Mouse (Mus musculus) MEL (cell line): ENCODE data around the gene Opa3. TPM values are rescaled to one million over a fixed set of nuclear protein-coding genes. Genes with fewer than 3 reads are reported as not detected.

ENCODE experiments used
- DNase-seq: peaks from one replicate; pipeline ENCODE4 v3.0.0; 2011; ENCODE audit warnings: low read depth, low spot score
- H3K27ac ChIP-seq: 2 replicates; pipeline ENCODE4 v1.5.1; 2012; ENCODE audit warnings: low read depth, mild to moderate bottlenecking, control low read depth, low read length, moderate library complexity; ENCODE audit not compliant: control insufficient read depth
- H3K27me3 ChIP-seq, 2 experiments: fragments of 150-350 bp in 1 of 2; sonication (generic) in 1 of 2; 2 replicates each; pipeline ENCODE4 v1.6.1; 2012; ENCODE audit warnings: low read length in 2 of 2, mild to moderate bottlenecking in 2 of 2, improper control_type of control experiment in 1 of 2, moderate library complexity in 1 of 2; ENCODE audit not compliant: insufficient read depth in 2 of 2, control insufficient read depth in 1 of 2
- H3K36me3 ChIP-seq, 2 experiments: 2 replicates each; pipeline ENCODE4 v1.6.1; 2012 to 2014; ENCODE audit warnings: low read length in 2 of 2, improper control_type of control experiment in 1 of 2, inconsistent platforms in 1 of 2, mild to moderate bottlenecking in 1 of 2; ENCODE audit not compliant: insufficient read depth in 2 of 2, control insufficient read depth in 1 of 2
- H3K4me1 ChIP-seq, 2 experiments: fragments of 150-350 bp in 1 of 2; sonication (generic) in 1 of 2; 2 replicates each; pipeline ENCODE4 v1.6.1; 2012; ENCODE audit warnings: low read length in 2 of 2, improper control_type of control experiment in 1 of 2, mild to moderate bottlenecking in 1 of 2; ENCODE audit not compliant: insufficient read depth in 2 of 2, control insufficient read depth in 1 of 2
- H3K4me3 ChIP-seq, 2 experiments: fragments of 150-350 bp in 1 of 2; sonication (generic) in 1 of 2; 2 replicates each; pipeline ENCODE4 v1.5.1; 2012; ENCODE audit warnings: low read depth in 2 of 2, low read length in 2 of 2, mild to moderate bottlenecking in 2 of 2, moderate library complexity in 2 of 2, control low read depth in 1 of 2, improper control_type of control experiment in 1 of 2; ENCODE audit not compliant: control insufficient read depth in 1 of 2, insufficient read depth in 1 of 2
- H3K79me2 ChIP-seq: 2 replicates; pipeline ENCODE4 v1.6.1; 2012; ENCODE audit warnings: mild to moderate bottlenecking, low read length, moderate library complexity; ENCODE audit not compliant: control insufficient read depth, poor library complexity, insufficient read depth
- H3K9ac ChIP-seq: 2 replicates; pipeline ENCODE4 v1.6.1; 2012; ENCODE audit warnings: low read depth, mild to moderate bottlenecking, control low read depth, low read length, moderate library complexity; ENCODE audit not compliant: control insufficient read depth, poor library complexity, severe bottlenecking
- H3K9me3 ChIP-seq: fragments of 150-350 bp; sonication (generic); replicated peaks from 2 replicates; pipeline ENCODE4 v1.6.1; 2012; ENCODE audit warnings: mild to moderate bottlenecking, low read length, improper control_type of control experiment, moderate library complexity; ENCODE audit not compliant: insufficient read depth
- BHLHE40 ChIP-seq: IDR thresholded peaks from 2 replicates; pipeline ENCODE4 v1.6.1; 2012; ENCODE audit warnings: low read depth, mild to moderate bottlenecking, inconsistent platforms, low read length, improper control_type of control experiment, borderline replicate concordance
- CTCF ChIP-seq, 3 experiments: IDR thresholded peaks in 2 of 3; conservative IDR thresholded peaks in 1 of 3; 2 replicates each; pipeline ENCODE4 v1.5.1; 2011 to 2012; ENCODE audit warnings: low read length in 3 of 3, low read depth in 2 of 3, mild to moderate bottlenecking in 2 of 3, improper control_type of control experiment in 1 of 3, inconsistent platforms in 1 of 3, mixed read lengths in 1 of 3, moderate library complexity in 1 of 3; ENCODE audit not compliant: control insufficient read depth in 1 of 3, insufficient read depth in 1 of 3, poor library complexity in 1 of 3, severe bottlenecking in 1 of 3
- ETS1 ChIP-seq: IDR thresholded peaks from 2 replicates; pipeline ENCODE4 v1.6.1; 2012; ENCODE audit warnings: low read depth, mild to moderate bottlenecking, inconsistent platforms, low read length, improper control_type of control experiment, moderate library complexity
- GATA1 ChIP-seq: IDR thresholded peaks from 2 replicates; pipeline ENCODE4 v1.6.1; 2011; ENCODE audit warnings: low read depth, low read length, improper control_type of control experiment
- HCFC1 ChIP-seq: IDR thresholded peaks from 2 replicates; pipeline ENCODE4 v1.6.1; 2012; ENCODE audit warnings: low read depth, mild to moderate bottlenecking, inconsistent platforms, low read length, improper control_type of control experiment, moderate library complexity
- MAFK ChIP-seq: IDR thresholded peaks from 2 replicates; pipeline ENCODE4 v1.6.1; 2011; ENCODE audit warnings: low read depth, mild to moderate bottlenecking, low read length, improper control_type of control experiment, borderline replicate concordance
- NELFE ChIP-seq: IDR thresholded peaks from 2 replicates; pipeline ENCODE4 v1.6.1; 2011; ENCODE audit warnings: low read depth, low read length, improper control_type of control experiment
- POLR2A ChIP-seq, 2 experiments: IDR thresholded peaks; 2 replicates each; pipeline ENCODE4 v1.6.1; 2011 to 2012; ENCODE audit warnings: low read length in 2 of 2, mild to moderate bottlenecking in 2 of 2, control low read depth in 1 of 2, improper control_type of control experiment in 1 of 2, low read depth in 1 of 2, moderate library complexity in 1 of 2; ENCODE audit not compliant: control insufficient read depth in 1 of 2, insufficient read depth in 1 of 2, poor library complexity in 1 of 2
- POLR2AphosphoS2 ChIP-seq: IDR thresholded peaks from 2 replicates; pipeline ENCODE4 v1.6.1; 2011; ENCODE audit warnings: low read length, improper control_type of control experiment
- RAD21 ChIP-seq: IDR thresholded peaks from 2 replicates; pipeline ENCODE4 v1.6.1; 2011; ENCODE audit warnings: mild to moderate bottlenecking, low read depth, low read length, improper control_type of control experiment
- SMC3 ChIP-seq: IDR thresholded peaks from 2 replicates; pipeline ENCODE4 v1.6.1; 2011; ENCODE audit warnings: low read depth, low read length, improper control_type of control experiment
- TAL1 ChIP-seq: IDR thresholded peaks from 2 replicates; pipeline ENCODE4 v1.6.1; 2012; ENCODE audit warnings: mild to moderate bottlenecking, inconsistent platforms, low read length, moderate library complexity, mixed read lengths
- ZC3H11A ChIP-seq: IDR thresholded peaks from 2 replicates; pipeline ENCODE4 v1.6.1; 2012; ENCODE audit warnings: low read depth, mild to moderate bottlenecking, inconsistent platforms, low read length, improper control_type of control experiment
- ZNF384 ChIP-seq: IDR thresholded peaks from 2 replicates; pipeline ENCODE4 v1.6.1; 2012; ENCODE audit warnings: low read depth, mild to moderate bottlenecking, inconsistent platforms, low read length, improper control_type of control experiment
- polyA plus RNA-seq, 2 experiments: library from polyadenylated mRNA; stranded (reverse) in 1 of 2; unstranded in 1 of 2; fragments of >175 nt in 1 of 2; fragments of >200 nt in 1 of 2; gene quantifications; 2 replicates each; pipeline versions ENCODE4 v1.2.1 to v1.2.4; 2012; ENCODE audit warnings: low replicate concordance in 2 of 2, low read depth in 1 of 2; ENCODE audit not compliant: insufficient read length in 2 of 2, insufficient read depth in 1 of 2, missing spikeins in 1 of 2
- total RNA-seq: library from RNA; depleted of rRNA; stranded (reverse); fragments of 300-350 nt; gene quantifications from 2 replicates; pipeline ENCODE4 v1.2.3, GENCODE M21; 2012

Gene Opa3
- total and polyA plus RNA-seq, 3 experiments: 18.5 to 85.4 (median 37.2) TPM

GRCm38 (mm10) chr7:19194676-19195075 lies 33.5 kb upstream of the Opa3 start:
- no peak overlapping the region for H3K4me3 ChIP-seq
- H3K27me3 ChIP-seq: no peaks in the 10 kb centered on the region
- 0 out of 2 replicates have a peak, but pooled peaks have one; percentile 24 for TF ChIP-seq SMC3
- TF ChIP-seq HCFC1: no peak
- TF ChIP-seq CTCF (IDR thresholded peaks at IDR 0.05 in 2 of 3, conservative IDR thresholded peaks at IDR 0.05 in 1 of 3; ENCODE audit: control insufficient read depth in 1 of 3, insufficient read depth in 1 of 3, low read depth in 2 of 3, low read length in 3 of 3, poor library complexity in 1 of 3, severe bottlenecking in 1 of 3): peak; percentile 44 to 65 (median 48)
- no peak for TF ChIP-seq ZNF384
- no peak for TF ChIP-seq MAFK
- TF ChIP-seq NELFE: no peak
- no peak for TF ChIP-seq POLR2A (IDR thresholded peaks at IDR 0.05; ENCODE audit: control insufficient read depth in 1 of 2, insufficient read depth in 1 of 2, low read depth in 1 of 2, low read length in 2 of 2, poor library complexity in 1 of 2)
- TF ChIP-seq POLR2AphosphoS2: no peak
- TF ChIP-seq TAL1: no peak
- peaks cover 0 to 2% of the 10 kb centered on the region in 2 experiments; a peak in 1 of 4 replicates for H3K36me3 ChIP-seq
- H3K4me1 ChIP-seq: peaks cover 0 to 5% of the 10 kb centered on the region in 2 experiments; a peak in 2 of 4 replicates
- H3K79me2 ChIP-seq: no peaks in the 10 kb centered on the region
- H3K27ac ChIP-seq: no peak overlapping the region
- peak; percentile 57 for DNase-seq
- no peaks in the 10 kb centered on the region for H3K9me3 ChIP-seq
- no peak overlapping the region for H3K9ac ChIP-seq

- Histone ChIP-seq H3K4me3 (no peak overlapping the region), H3K27me3 (no peaks in the 10 kb centered on the region), H3K4me1 (no peaks in the 10 kb centered on the region), H3K36me3 (no peaks in the 10 kb centered on the region; a peak in 1 of 4 replicates), H3K27ac (no peak overlapping the region), H3K9ac (no peak overlapping the region), H3K79me2 (no peaks in the 10 kb centered on the region), H3K9me3 (no peaks in the 10 kb centered on the region)
- peak; percentile 77 for DNase-seq
- TF ChIP-seq ETS1 (no peak), CTCF (IDR thresholded peaks at IDR 0.05 in 2 of 3, conservative IDR thresholded peaks at IDR 0.05 in 1 of 3; ENCODE audit: control insufficient read depth in 1 of 3, insufficient read depth in 1 of 3, low read depth in 2 of 3, low read length in 3 of 3, poor library complexity in 1 of 3, severe bottlenecking in 1 of 3) (peak; percentile 57 to 81 (median 69)), NELFE (no peak), SMC3 (peak; percentile 56)
Measured at GRCm38 (mm10) chr7:19196676-19197075, 31.5 kb upstream of the Opa3 start.

GRCm38 (mm10) chr7:19197985-19198384 lies 30.1 kb upstream of the Opa3 start:
- no peaks in the 10 kb centered on the region for H3K79me2 ChIP-seq
- H3K27ac ChIP-seq: no peak overlapping the region
- H3K4me3 ChIP-seq: no peak overlapping the region
- no peaks in the 10 kb centered on the region for H3K4me1 ChIP-seq
- H3K9ac ChIP-seq: no peak overlapping the region
- DNase-seq: peak; percentile 73
- H3K27me3 ChIP-seq: no peaks in the 10 kb centered on the region
- H3K36me3 ChIP-seq: no peaks in the 10 kb centered on the region
- TF ChIP-seq CTCF (IDR thresholded peaks at IDR 0.05 in 2 of 3, conservative IDR thresholded peaks at IDR 0.05 in 1 of 3; ENCODE audit: control insufficient read depth in 1 of 3, insufficient read depth in 1 of 3, low read depth in 2 of 3, low read length in 3 of 3, poor library complexity in 1 of 3, severe bottlenecking in 1 of 3): peak; percentile 77 to 83 (median 82)
- no peak for TF ChIP-seq BHLHE40
- no peak for TF ChIP-seq POLR2AphosphoS2
- TF ChIP-seq SMC3: peak; percentile 83
- peak; percentile 58 for TF ChIP-seq RAD21
- TF ChIP-seq POLR2A (IDR thresholded peaks at IDR 0.05; ENCODE audit: control insufficient read depth in 1 of 2, insufficient read depth in 1 of 2, low read depth in 1 of 2, low read length in 2 of 2, poor library complexity in 1 of 2): no peak
- peak; percentile 67 for TF ChIP-seq ZC3H11A
- no peak for TF ChIP-seq GATA1
- no peaks in the 10 kb centered on the region for H3K9me3 ChIP-seq
